Mouse (Mus musculus) limb, embryonic 14.5 days (tissue): ENCODE data around the gene Xirp1. TPM values are rescaled to one million over a fixed set of nuclear protein-coding genes. Genes with fewer than 3 reads are reported as not detected.

ENCODE experiments used
- ATAC-seq: fragments of 200-750 bp; cut with Nextera tagmentation; 2 replicates; pipeline ENCODE4 v1.8.0; 2017; ENCODE audit warnings: low read depth, moderate number of reproducible peaks, moderate TSS enrichment; ENCODE audit not compliant: low FRiP score
- DNase-seq: peaks from one replicate; pipeline ENCODE4 v3.0.0-alpha.2; 2015; ENCODE audit warnings: low spot score
- H3K27ac ChIP-seq: fragments of 300-500 bp; sonication (generic); replicated peaks from 2 replicates; pipeline ENCODE4 v1.5.1; 2014; ENCODE audit warnings: low read depth, mild to moderate bottlenecking, low read length, moderate library complexity, mixed read lengths
- H3K27me3 ChIP-seq: fragments of 300-500 bp; sonication (generic); 2 replicates; pipeline ENCODE4 v1.6.1; 2014; ENCODE audit warnings: low read length, mixed read lengths; ENCODE audit not compliant: control insufficient read depth, insufficient read depth
- H3K36me3 ChIP-seq: fragments of 300-500 bp; sonication (generic); 2 replicates; pipeline ENCODE4 v1.6.1; 2014; ENCODE audit warnings: mild to moderate bottlenecking, low read length, moderate library complexity, mixed read lengths; ENCODE audit not compliant: control insufficient read depth, insufficient read depth
- H3K4me1 ChIP-seq: fragments of 300-500 bp; sonication (generic); 2 replicates; pipeline ENCODE4 v1.6.1; 2014; ENCODE audit warnings: antibody characterized with exemption, low read length, mixed read lengths; ENCODE audit not compliant: control insufficient read depth, insufficient read depth
- H3K4me2 ChIP-seq: fragments of 300-500 bp; sonication (generic); replicated peaks from 2 replicates; pipeline ENCODE4 v1.6.1; 2014; ENCODE audit warnings: low read depth, mild to moderate bottlenecking, low read length, moderate library complexity; ENCODE audit not compliant: severe bottlenecking
- H3K4me3 ChIP-seq: fragments of 300-500 bp; sonication (generic); replicated peaks from 2 replicates; pipeline ENCODE4 v1.5.1; 2014; ENCODE audit warnings: low read length
- H3K9ac ChIP-seq: fragments of 300-500 bp; sonication (generic); 2 replicates; pipeline ENCODE4 v1.6.1; 2014; ENCODE audit warnings: mild to moderate bottlenecking, low read depth, low read length, moderate library complexity; ENCODE audit not compliant: severe bottlenecking
- H3K9me3 ChIP-seq: fragments of 300-500 bp; sonication (generic); 2 replicates; pipeline ENCODE4 v1.6.1; 2016; ENCODE audit warnings: low read length; ENCODE audit not compliant: control insufficient read depth
- POLR2A ChIP-seq: fragments of 200-500 bp; IDR thresholded peaks from 2 replicates; pipeline ENCODE4 v1.8.0; 2012; ENCODE audit warnings: inconsistent platforms, mild to moderate bottlenecking, moderate library complexity, borderline replicate concordance; ENCODE audit not compliant: insufficient read depth, insufficient read length; ENCODE audit errors: extremely low read depth
- WGBS: fragments of 180-500 bp; shearing (Covaris S2); extraction: QIAGEN DNeasy Blood & Tissue Kit; methylation state at CpG from one replicate; pipeline ENCODE4 v1.1.7; 2014; 5-methylcytosine and 5-hydroxymethylcytosine counted together
- polyA plus RNA-seq, 2 experiments: library from polyadenylated mRNA; depleted of rRNA in 1 of 2; stranded (reverse) in 1 of 2; unstranded in 1 of 2; fragments of >200 nt; fragmentation: Nextera tagmentation in 1 of 2; extraction: Ambion mirVana in 1 of 2; gene quantifications; 2 replicates each; pipeline versions ENCODE4 v1.2.1 to v1.2.3; 2012 to 2014

The Xirp1 gene
- polyA plus RNA-seq, 2 experiments = 1.4 to 2.2 TPM

- TF ChIP-seq POLR2A = no peak
- no peak for ATAC-seq
- WGBS = 79% methylated on average over 2 of the region's 2 CpGs
- no peaks in the 10 kb centered on the region for H3K36me3 ChIP-seq
- no peak overlapping the region for H3K27ac ChIP-seq
- no peak overlapping the region for H3K4me2 ChIP-seq
- no peak for DNase-seq
- no peak overlapping the region for H3K4me3 ChIP-seq
- no peaks in the 10 kb centered on the region for H3K4me1 ChIP-seq
- no peaks in the 10 kb centered on the region for H3K9me3 ChIP-seq
- no peak overlapping the region for H3K9ac ChIP-seq
- no peaks in the 10 kb centered on the region for H3K27me3 ChIP-seq
Observed at GRCm38 (mm10) chr9:120067609-120068008, 44.2 kb upstream of the Xirp1 start.

DNA sequence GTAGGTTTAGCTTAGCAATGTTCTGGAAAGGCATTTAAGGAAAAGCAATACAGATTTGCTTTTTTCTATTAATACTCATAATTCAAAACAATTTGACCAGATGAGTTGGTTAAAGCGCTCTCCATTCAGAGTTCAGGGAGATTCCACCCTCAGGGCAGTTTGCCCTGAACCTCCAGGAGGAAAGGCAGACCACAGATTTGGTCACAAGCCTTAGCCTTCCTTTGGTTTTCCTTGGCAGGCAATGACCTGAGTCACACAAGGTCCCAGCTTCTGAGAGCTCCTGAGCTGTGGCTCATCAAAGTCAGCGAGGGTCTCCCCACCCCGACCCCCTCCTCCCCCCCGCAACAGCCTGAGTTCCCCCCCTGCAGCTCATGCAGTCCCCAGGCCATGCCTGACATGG is 40.9 kb upstream of the Xirp1 start:
- ATAC-seq (no peak), DNase-seq (no peak)
- no peaks in the 10 kb centered on the region for H3K4me1 ChIP-seq
- H3K4me2 ChIP-seq = no peak overlapping the region
- H3K27ac ChIP-seq = no peak overlapping the region
- no peak overlapping the region for H3K9ac ChIP-seq
- no peak for TF ChIP-seq POLR2A
- WGBS = 58% methylated on average over 4 of the region's 4 CpGs
- H3K4me3 ChIP-seq = no peak overlapping the region
- H3K36me3 ChIP-seq = no peaks in the 10 kb centered on the region
- no peaks in the 10 kb centered on the region for H3K27me3 ChIP-seq
- H3K9me3 ChIP-seq = no peaks in the 10 kb centered on the region

GRCm38 (mm10) chr9:120058730-120059129 is 35.3 kb upstream of the Xirp1 start:
- no peak for DNase-seq
- no peaks in the 10 kb centered on the region for H3K36me3 ChIP-seq
- no peak overlapping the region for H3K27ac ChIP-seq
- H3K9ac ChIP-seq = no peak overlapping the region
- H3K4me2 ChIP-seq = no peak overlapping the region
- H3K4me3 ChIP-seq = no peak overlapping the region
- no peaks in the 10 kb centered on the region for H3K9me3 ChIP-seq
- whole genome bisulfite sequencing = 75% methylated on average over 3 of the region's 3 CpGs
- no peak for ATAC-seq
- H3K4me1 ChIP-seq = no peaks in the 10 kb centered on the region
- no peak for TF ChIP-seq POLR2A
- no peaks in the 10 kb centered on the region for H3K27me3 ChIP-seq

DNA sequence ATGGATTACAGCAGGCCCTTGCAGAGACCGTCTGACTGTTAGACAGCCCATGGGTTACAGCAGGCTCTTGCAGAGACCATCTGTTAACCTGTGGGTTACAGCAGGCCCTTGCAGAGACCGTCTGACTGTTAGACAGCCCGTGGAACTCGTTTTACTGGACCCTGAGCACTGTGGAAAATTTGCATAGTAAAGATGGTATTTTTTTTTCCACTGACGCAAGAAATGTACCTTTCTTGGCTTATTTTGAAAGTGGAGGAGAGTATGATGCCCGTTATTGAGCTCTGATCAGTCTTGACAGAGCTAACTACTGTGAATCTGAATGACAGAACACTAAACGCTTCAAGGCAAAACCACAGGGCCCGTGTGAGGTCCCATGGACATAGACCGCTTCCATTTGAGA is 32.8 kb upstream of the Xirp1 start:
- Histone ChIP-seq H3K9me3 (no peaks in the 10 kb centered on the region), H3K9ac (no peak overlapping the region), H3K27me3 (no peaks in the 10 kb centered on the region), H3K4me1 (no peaks in the 10 kb centered on the region), H3K36me3 (no peaks in the 10 kb centered on the region), H3K4me3 (no peak overlapping the region), H3K4me2 (no peak overlapping the region), H3K27ac (no peak overlapping the region)
- WGBS = 68% methylated on average over 9 of the region's 9 CpGs
- no peak for TF ChIP-seq POLR2A
- DNase-seq (no peak), ATAC-seq (no peak)

- Histone ChIP-seq H3K9me3 (no peaks in the 10 kb centered on the region), H3K4me2 (no peak overlapping the region), H3K4me3 (no peak overlapping the region), H3K4me1 (no peaks in the 10 kb centered on the region), H3K36me3 (no peaks in the 10 kb centered on the region), H3K27ac (no peak overlapping the region), H3K27me3 (no peaks in the 10 kb centered on the region), H3K9ac (no peak overlapping the region)
- ATAC-seq = no peak
- no peak for TF ChIP-seq POLR2A
- DNase-seq = no peak
- WGBS = 42% methylated on average over 8 of the region's 8 CpGs
Observed at GRCm38 (mm10) chr9:120054545-120055277, 31.3 kb upstream of the Xirp1 start.

- DNase-seq = no peak
- Histone ChIP-seq H3K27me3 (no peaks in the 10 kb centered on the region), H3K4me2 (no peak overlapping the region), H3K9ac (no peak overlapping the region), H3K4me3 (no peak overlapping the region), H3K36me3 (no peaks in the 10 kb centered on the region), H3K27ac (no peak overlapping the region), H3K4me1 (no peaks in the 10 kb centered on the region), H3K9me3 (no peaks in the 10 kb centered on the region)
- 71% methylated on average over 3 of the region's 3 CpGs for WGBS
- ATAC-seq = no peak
- no peak for TF ChIP-seq POLR2A
Observed at GRCm38 (mm10) chr9:120049407-120049806, 26.0 kb upstream of the Xirp1 start.
